Mouse (Mus musculus): Measurements from ENCODE around the gene Cyp2s1.

DNA sequence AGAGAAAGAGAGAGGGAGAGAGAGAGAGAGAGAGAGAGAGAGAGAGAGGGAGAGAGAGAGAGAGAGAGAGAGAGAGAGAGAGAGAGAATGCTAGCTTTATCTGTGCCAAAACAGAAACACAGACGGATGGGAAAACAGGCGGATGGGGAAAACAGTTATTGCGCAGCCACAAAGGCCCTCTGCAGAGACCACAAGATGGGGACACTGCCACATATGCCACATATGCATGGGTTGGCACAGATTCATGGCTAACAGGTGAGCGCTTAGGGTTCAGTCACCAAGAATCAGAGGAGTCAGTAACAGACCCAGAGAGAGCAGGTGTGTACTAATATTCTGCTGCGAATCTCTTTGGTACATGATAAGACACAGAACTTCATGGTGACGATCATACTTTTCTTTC is 34.0 kb downstream of the Cyp2s1 start:
- no peak for TF ChIP-seq CTCF (IDR thresholded peaks at IDR 0.05; ENCODE audit: low read depth, low read length)
- no peak for TF ChIP-seq POLR2A (IDR thresholded peaks at IDR 0.05; ENCODE audit: insufficient read depth, low read length)
